Mouse (Mus musculus): ENCODE measurements around the gene Bnipl. TPM values are rescaled to one million over a fixed set of nuclear protein-coding genes. Genes with fewer than 3 reads are reported as not detected.

Bnipl gene
- total RNA-seq, 2 experiments from 2014 or later, result not detected

DNA sequence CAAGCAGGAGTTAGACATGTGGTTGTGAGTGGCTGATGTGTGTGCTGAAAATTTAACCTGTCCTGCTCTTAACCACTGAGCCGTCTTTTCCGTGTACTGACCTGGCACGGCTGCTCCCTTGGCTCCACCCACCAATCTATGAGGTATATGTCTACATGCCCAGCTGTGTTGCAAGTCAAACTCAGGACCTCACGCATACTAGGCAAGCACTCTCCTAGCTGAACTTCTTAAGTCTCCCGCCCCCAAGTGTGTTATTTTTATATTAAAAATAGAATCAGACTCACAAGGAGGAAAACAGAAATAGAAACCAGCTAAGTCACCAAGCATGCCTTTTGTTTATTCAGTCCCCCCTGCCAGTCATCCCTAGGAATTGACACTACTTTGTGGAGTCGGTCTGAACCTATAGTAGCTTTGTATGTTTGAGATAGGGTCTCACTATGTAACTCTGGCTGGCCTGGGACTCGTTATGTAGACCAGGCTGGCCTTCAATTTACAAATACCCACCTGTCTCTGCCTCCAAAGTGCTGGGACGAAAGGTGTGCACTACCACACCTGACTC, 13.4 kb downstream of the Bnipl start:
- DNase-seq (ENCODE audit: low spot score), result no peak

DNA sequence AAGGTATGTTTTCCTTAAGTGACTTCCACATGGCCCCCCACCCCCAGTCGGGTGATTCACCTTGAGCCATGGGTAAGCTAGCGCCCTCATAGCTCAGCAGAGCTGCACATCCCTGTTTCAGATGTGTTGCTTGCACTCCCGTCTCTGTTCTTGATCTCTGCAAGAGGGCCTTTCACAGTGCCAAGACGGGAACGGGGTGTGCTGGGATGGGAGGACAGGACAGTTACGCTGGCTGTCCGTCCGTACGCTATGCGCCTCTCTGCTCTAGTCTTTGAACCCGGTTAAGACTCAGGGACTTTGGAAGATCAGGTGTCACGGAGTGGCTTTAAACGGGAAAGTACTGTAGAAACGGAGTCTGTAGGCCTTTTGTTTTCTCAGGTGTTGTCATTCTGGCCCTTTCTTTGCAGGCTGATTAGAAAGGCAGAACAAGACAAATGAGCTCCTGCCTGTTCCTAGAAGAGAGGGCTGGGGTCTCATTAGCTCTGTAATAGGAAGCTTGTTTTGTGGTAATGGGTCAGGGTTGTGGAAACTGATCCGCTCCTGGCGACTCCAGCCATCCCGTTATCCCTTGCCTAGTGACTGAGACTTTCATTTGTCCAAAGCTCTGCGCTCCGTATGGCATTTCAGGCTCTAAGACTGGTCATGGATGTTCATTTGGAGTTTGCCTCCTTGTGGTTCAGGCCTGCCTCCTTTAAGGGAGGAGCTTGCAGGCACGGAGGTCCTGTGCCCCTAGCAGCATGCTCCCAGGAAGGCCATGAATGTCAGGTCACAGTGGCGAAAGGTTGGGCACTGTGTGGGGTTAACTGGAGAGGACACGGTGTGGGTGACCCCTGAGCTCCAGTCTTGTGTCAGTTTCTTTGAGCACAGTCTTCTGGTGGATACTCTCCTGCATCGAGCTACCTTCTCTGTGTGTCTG, 15.3 kb downstream of the Bnipl start:
- DNase-seq (ENCODE audit: low spot score), result no peak

GRCm38 (mm10) chr3:95233303-95233980, 17.6 kb downstream of the Bnipl start:
- DNase-seq (ENCODE audit: low spot score), result no peak

- DNase-seq (ENCODE audit: low spot score), result no peak
Measured at GRCm38 (mm10) chr3:95232771-95233170, 18.2 kb downstream of the Bnipl start.

GRCm38 (mm10) chr3:95231298-95232221, 19.4 kb downstream of the Bnipl start, which contains the start of gene Mllt11:
Gene Mllt11, minus strand, starts transcription at chr3:95232171.
- no peak for DNase-seq (ENCODE audit: low spot score)

- DNase-seq (ENCODE audit: low spot score), result peak; percentile 20
Measured at GRCm38 (mm10) chr3:95230495-95231297, 20.3 kb downstream of the Bnipl start.

- peak; percentile 54 for DNase-seq (ENCODE audit: low spot score)
Measured at GRCm38 (mm10) chr3:95229781-95230494, 21.1 kb downstream of the Bnipl start.

GRCm38 (mm10) chr3:95228894-95229780, 21.9 kb downstream of the Bnipl start:
- no peak for DNase-seq (ENCODE audit: low spot score)

- peak; percentile 85 for DNase-seq (ENCODE audit: low spot score)
Measured at GRCm38 (mm10) chr3:95228148-95228893, 22.7 kb downstream of the Bnipl start, which contains the start of gene Cdc42se1. Gene Cdc42se1, plus strand, starts transcription at chr3:95228732.

DNA sequence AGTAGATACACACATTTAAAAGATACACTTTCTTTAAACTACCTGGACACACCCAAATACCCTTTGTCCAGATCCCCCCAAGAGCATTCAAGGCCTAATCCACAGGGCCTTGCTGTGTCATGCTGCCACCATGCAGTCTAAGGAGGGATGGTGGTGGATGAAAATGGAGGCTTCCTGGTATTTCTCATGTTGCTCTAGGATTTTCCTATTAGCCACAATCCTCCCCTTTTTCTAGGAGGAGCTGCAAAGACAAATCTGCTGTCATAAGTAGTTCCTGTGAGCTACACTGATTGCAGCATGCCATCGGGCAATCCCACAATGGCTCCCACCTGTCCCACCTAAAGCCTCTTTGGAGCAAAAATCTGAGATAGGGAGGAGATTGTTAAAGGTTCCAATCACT, 23.8 kb downstream of the Bnipl start:
- no peak for DNase-seq (ENCODE audit: low spot score)

GRCm38 (mm10) chr3:95224295-95224694, 26.7 kb downstream of the Bnipl start:
- DNase-seq (ENCODE audit: low spot score), result peak; percentile 31

GRCm38 (mm10) chr3:95223041-95223440, 28.0 kb downstream of the Bnipl start:
- DNase-seq (ENCODE audit: low spot score), result no peak

DNA sequence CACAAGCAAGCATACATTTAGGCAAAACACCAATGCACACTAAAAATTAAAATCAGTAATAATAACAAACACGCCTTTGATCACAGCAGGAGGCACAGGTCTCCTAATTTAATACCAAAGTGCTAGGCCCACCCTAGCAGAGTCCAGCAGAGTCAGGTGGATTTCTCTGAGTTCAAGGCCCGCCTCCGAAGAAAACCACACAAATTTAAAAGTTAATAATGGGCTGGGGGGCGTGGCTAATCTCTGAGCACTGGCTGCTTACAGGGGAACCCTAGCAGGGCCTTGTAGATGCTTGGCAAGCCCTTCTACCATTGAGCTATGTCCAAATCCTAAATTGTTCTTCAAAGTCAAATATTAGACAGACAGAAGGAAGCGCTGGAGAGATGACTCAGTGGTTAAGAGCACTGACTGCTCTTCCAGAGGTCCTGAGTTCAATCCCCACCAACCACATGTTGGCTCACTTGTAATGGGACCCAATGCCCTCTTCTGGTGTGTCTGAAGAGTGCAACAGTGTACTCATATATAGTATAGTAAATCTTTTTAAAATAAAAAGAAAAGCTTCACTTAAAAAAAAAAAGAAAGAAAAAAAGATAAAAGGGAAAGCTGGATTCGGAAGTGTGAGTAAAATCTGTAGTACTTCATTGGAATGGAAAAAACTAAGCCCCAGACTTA, 32.4 kb downstream of the Bnipl start:
- DNase-seq (ENCODE audit: low spot score), result no peak

GRCm38 (mm10) chr3:95217255-95218134, 33.5 kb downstream of the Bnipl start, which contains the start of gene Gabpb2:
Gene Gabpb2, minus strand, starts transcription at chr3:95217916.
- DNase-seq (ENCODE audit: low spot score), result peak; percentile 97

DNA sequence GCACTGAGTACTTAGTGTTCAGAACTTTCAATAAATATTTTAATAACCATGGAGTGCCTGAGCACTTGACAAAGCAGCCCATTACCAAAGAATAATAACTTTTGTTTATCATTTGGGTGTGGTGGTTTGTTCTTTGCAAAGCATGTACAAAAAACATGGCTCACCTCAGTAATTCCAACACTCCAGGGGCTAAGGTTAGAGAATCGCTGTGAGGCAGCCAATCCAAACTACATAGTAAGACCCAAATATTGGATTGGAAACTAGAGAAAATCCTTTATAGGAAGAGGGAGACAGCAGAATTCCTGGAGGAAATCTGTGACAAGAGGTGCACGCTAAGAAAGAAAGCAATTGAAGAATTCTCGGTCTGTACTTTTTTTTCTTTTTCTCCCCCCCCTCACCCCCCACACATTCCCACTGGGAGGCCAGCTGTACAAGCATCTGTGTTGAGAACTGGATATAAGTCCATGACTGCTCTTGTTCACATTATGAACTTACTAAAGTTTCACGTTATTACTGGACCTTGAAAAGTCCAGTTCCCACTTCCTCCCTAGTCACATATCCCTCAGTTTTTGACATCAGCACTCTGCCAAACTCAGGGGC, 34.2 kb downstream of the Bnipl start:
- no peak for DNase-seq (ENCODE audit: low spot score)

- DNase-seq (ENCODE audit: low spot score), result no peak
Measured at GRCm38 (mm10) chr3:95213609-95213975, 37.4 kb downstream of the Bnipl start.

Measured in gastrocnemius, adult 18-20 months (tissue).